Comparison of ENCODE assay signal across 8 mouse cellular contexts in genomic region chr5:4496132-4496906, GRCm38 (mm10).
DNase-seq lines count a peak whose midpoint lies in the region; ATAC-seq and TF ChIP-seq lines count a peak whose summit lies in the region.

No protein-coding gene starts in this region.

- H3K4me3 ChIP-seq in kidney, adult 2 months (ENCODE audit: insufficient read depth, low read depth, low read length) = peak overlapping the region; percentile 21; the same call in 1 of the 2 replicates
- no peak overlapping the region for H3K4me3 ChIP-seq in intestine, embryonic 15.5 days (replicated peaks)
- H3K4me3 ChIP-seq in limb, embryonic 13.5 days = no peak overlapping the region
- no peak overlapping the region for H3K4me3 ChIP-seq in neural tube, embryonic 15.5 days (replicated peaks)

- peak overlapping the region; percentile 41; the same call in 1 of the 2 replicates for H3K4me2 ChIP-seq in intestine, embryonic 15.5 days (replicated peaks)
- H3K4me2 ChIP-seq in limb, embryonic 13.5 days (replicated peaks) = peak overlapping the region; percentile 21; the same call in 1 of the 2 replicates
- H3K4me2 ChIP-seq in neural tube, embryonic 15.5 days = peak overlapping the region; percentile 30

- peaks cover 6% of the 10 kb centered on the region; the same call in 1 of the 2 replicates for H3K4me1 ChIP-seq in kidney, adult 2 months (ENCODE audit: control insufficient read depth, insufficient read depth, low read length)
- peaks cover 18% of the 10 kb centered on the region for H3K4me1 ChIP-seq in intestine, embryonic 15.5 days (replicated peaks)
- peaks cover 36% of the 10 kb centered on the region for H3K4me1 ChIP-seq in limb, embryonic 13.5 days
- peaks cover 23% of the 10 kb centered on the region for H3K4me1 ChIP-seq in neural tube, embryonic 15.5 days

- peak; percentile 14 for DNase-seq in kidney, adult 2 months
- DNase-seq in kidney, adult 11 months = no peak
- peak; percentile 97 for DNase-seq in heart, adult 11 months
- no peak for DNase-seq in thymus, postnatal 14 days

- no peak for TF ChIP-seq CTCF in kidney, adult 2 months (conservative IDR thresholded peaks at IDR 0.05; ENCODE audit: insufficient read depth, insufficient read length, low read depth, low read length)

- no peak overlapping the region for H3K9ac ChIP-seq in intestine, embryonic 15.5 days
- no peak overlapping the region for H3K9ac ChIP-seq in limb, embryonic 13.5 days
- H3K9ac ChIP-seq in neural tube, embryonic 15.5 days (replicated peaks) = no peak overlapping the region

- no peaks in the 10 kb centered on the region for H3K36me3 ChIP-seq in kidney, adult 2 months (ENCODE audit: control insufficient read depth, insufficient read depth, low read length)
- H3K36me3 ChIP-seq in intestine, embryonic 15.5 days = no peaks in the 10 kb centered on the region
- H3K36me3 ChIP-seq in limb, embryonic 13.5 days = no peaks in the 10 kb centered on the region
- no peaks in the 10 kb centered on the region for H3K36me3 ChIP-seq in neural tube, embryonic 15.5 days

- 34% methylated on average over 20 of the region's 20 CpGs for WGBS in kidney, adult 2 months
- WGBS in intestine, embryonic 15.5 days = 20% methylated on average over 20 of the region's 20 CpGs
- 38% methylated on average over 20 of the region's 20 CpGs for WGBS in limb, embryonic 13.5 days
- 19% methylated on average over 20 of the region's 20 CpGs for WGBS in neural tube, embryonic 15.5 days

- ATAC-seq in common myeloid progenitor, adult 5-6 weeks (replicated peaks; ENCODE audit: low read depth, poor library complexity, severe bottlenecking) = peak; percentile 45; the same call in 1 of the 2 replicates
- peak; percentile 57; the same call in 1 of the 2 replicates for ATAC-seq in intestine, embryonic 15.5 days
- ATAC-seq in limb, embryonic 13.5 days (ENCODE audit: low FRiP score, low read depth) = no peak
- peak; percentile 89 for ATAC-seq in neural tube, embryonic 15.5 days (ENCODE audit: low FRiP score)

- no peaks in the 10 kb centered on the region for H3K9me3 ChIP-seq in intestine, embryonic 15.5 days
- H3K9me3 ChIP-seq in limb, embryonic 13.5 days = no peaks in the 10 kb centered on the region
- no peaks in the 10 kb centered on the region for H3K9me3 ChIP-seq in neural tube, embryonic 15.5 days (replicated peaks)

- no peaks in the 10 kb centered on the region for H3K27me3 ChIP-seq in kidney, adult 2 months (replicated peaks; ENCODE audit: control insufficient read depth, insufficient read depth, low read length)
- H3K27me3 ChIP-seq in intestine, embryonic 15.5 days (replicated peaks) = no peaks in the 10 kb centered on the region
- H3K27me3 ChIP-seq in limb, embryonic 13.5 days = no peaks in the 10 kb centered on the region
- H3K27me3 ChIP-seq in neural tube, embryonic 15.5 days (replicated peaks) = no peaks in the 10 kb centered on the region

- H3K27ac ChIP-seq in kidney, adult 2 months (ENCODE audit: insufficient read depth, low read depth, low read length) = no peak overlapping the region; the same call in 1 of the 2 replicates
- H3K27ac ChIP-seq in intestine, embryonic 15.5 days = no peak overlapping the region
- H3K27ac ChIP-seq in limb, embryonic 13.5 days = no peak overlapping the region
- peak overlapping the region; percentile 49 for H3K27ac ChIP-seq in neural tube, embryonic 15.5 days (replicated peaks)

- no peak for TF ChIP-seq POLR2A in kidney, adult 2 months (IDR thresholded peaks at IDR 0.05; ENCODE audit: low read depth, low read length)

Comparison
In these comparisons a context has a peak if more than half of its experiments do, and no peak if none do; other contexts are left out.
1. DNase-seq: peak in kidney, adult 2 months (single experiment) and heart, adult 11 months (single experiment); none in kidney, adult 11 months (single experiment) and thymus, postnatal 14 days (single experiment).
2. Peak in every context shown above with its lines, with median percentiles within 50 percentile points of each other: H3K4me2 ChIP-seq.